Mouse (Mus musculus) hindlimb bud, embryonic 11.5 days (tissue): ENCODE data around the gene Olfr1309.
"Not testable (repeated sequence)": the region's sequence is repeated elsewhere in the genome, so short reads cannot be mapped to it uniquely, and the experiment has no call there.

Experiments
- DNase-seq: peaks from one replicate; pipeline ENCODE4 v3.0.0-alpha.2; 2012; ENCODE audit warnings: low read depth, low spot score; ENCODE audit errors: extremely low spot score

Olfr1309 gene

GRCm38 (mm10) chr2:111990181-111990580 lies at the start of gene Olfr1309:
TSS of gene Olfr1309 (minus strand) at chr2:111990281.
- DNase-seq = no peak

GRCm38 (mm10) chr2:112026971-112027370 lies 36.9 kb upstream of the Olfr1309 start:
- DNase-seq = not testable (repeated sequence)

- no peak for DNase-seq
Measured at GRCm38 (mm10) chr2:112024312-112024711, 34.2 kb upstream of the Olfr1309 start, which contains the start of gene Olfr1311. TSS of gene Olfr1311 (minus strand) at chr2:112024412.

GRCm38 (mm10) chr2:112014900-112015299 lies 24.8 kb upstream of the Olfr1309 start:
- no peak for DNase-seq

- no peak for DNase-seq
Measured at GRCm38 (mm10) chr2:112012608-112013007, 22.5 kb upstream of the Olfr1309 start, which contains the start of gene Olfr1310. TSS of gene Olfr1310 (minus strand) at chr2:112012708.

GRCm38 (mm10) chr2:111964844-111965243 lies 25.2 kb downstream of the Olfr1309 start, which contains the start of gene Olfr1308:
TSS of gene Olfr1308 (minus strand) at chr2:111964944.
- no peak for DNase-seq

GRCm38 (mm10) chr2:111949340-111949739 lies 40.7 kb downstream of the Olfr1309 start, which contains the start of gene Olfr1307:
TSS of gene Olfr1307 (minus strand) at chr2:111949440.
- DNase-seq = no peak
